Mouse (Mus musculus): ENCODE measurements at regions not wholly inside any gene's neighbourhood (a gene's known extent, or its start where the extent isn't known, plus 50 kb on each side); places are given as distances from the start of the nearest gene placed in this dataset.

- no peak overlapping the region for H3K27ac ChIP-seq
- H3K4me3 ChIP-seq = no peak overlapping the region
- H3K36me3 ChIP-seq (replicated peaks) = no peaks in the 10 kb centered on the region
- WGBS = 81% methylated on average over 6 of the region's 6 CpGs
- no peaks in the 10 kb centered on the region for H3K27me3 ChIP-seq (ENCODE audit: poor library complexity, severe bottlenecking)
- H3K4me1 ChIP-seq = peaks cover 12% of the 10 kb centered on the region
- no peaks in the 10 kb centered on the region for H3K9me3 ChIP-seq
- no peak for DNase-seq (ENCODE audit: extremely low spot score, low spot score)
Measured at GRCm38 (mm10) chr13:5729426-5730068, 131.7 kb upstream of the Klf6 start.

GRCm38 (mm10) chr13:5732206-5732605, 129.1 kb upstream of the Klf6 start:
- 90% methylated on average over 1 of the region's 1 CpGs for WGBS
- DNase-seq (ENCODE audit: extremely low spot score, low spot score) = no peak

GRCm38 (mm10) chr13:5735027-5735624, 126.2 kb upstream of the Klf6 start:
- no peak overlapping the region for H3K4me3 ChIP-seq
- no peak for DNase-seq (ENCODE audit: extremely low spot score, low spot score)
- no peaks in the 10 kb centered on the region for H3K9me3 ChIP-seq
- no peak overlapping the region for H3K27ac ChIP-seq
- H3K36me3 ChIP-seq (replicated peaks) = no peaks in the 10 kb centered on the region
- H3K27me3 ChIP-seq (ENCODE audit: poor library complexity, severe bottlenecking) = no peaks in the 10 kb centered on the region
- no peaks in the 10 kb centered on the region for H3K4me1 ChIP-seq

More at GRCm38 (mm10) chr13:5732206-5732605, 129.1 kb upstream of the Klf6 start:
- Histone ChIP-seq H3K27ac (no peak overlapping the region), H3K27me3 (ENCODE audit: poor library complexity, severe bottlenecking) (no peaks in the 10 kb centered on the region), H3K36me3 (replicated peaks) (no peaks in the 10 kb centered on the region), H3K4me1 (peaks cover 12% of the 10 kb centered on the region), H3K9me3 (no peaks in the 10 kb centered on the region), H3K4me3 (no peak overlapping the region)

- 93% methylated on average over 6 of the region's 6 CpGs for WGBS
Measured at GRCm38 (mm10) chr13:5736472-5736871, 124.8 kb upstream of the Klf6 start.

GRCm38 (mm10) chr13:5737214-5737613, 124.1 kb upstream of the Klf6 start:
- H3K4me1 ChIP-seq = no peaks in the 10 kb centered on the region
- DNase-seq (ENCODE audit: extremely low spot score, low spot score) = no peak
- H3K4me3 ChIP-seq = no peak overlapping the region
- 93% methylated on average over 7 of the region's 7 CpGs for WGBS
- no peaks in the 10 kb centered on the region for H3K27me3 ChIP-seq (ENCODE audit: poor library complexity, severe bottlenecking)
- H3K27ac ChIP-seq = no peak overlapping the region
- no peaks in the 10 kb centered on the region for H3K36me3 ChIP-seq (replicated peaks)
- no peaks in the 10 kb centered on the region for H3K9me3 ChIP-seq

More at GRCm38 (mm10) chr13:5736472-5736871, 124.8 kb upstream of the Klf6 start:
- Histone ChIP-seq H3K4me1 (no peaks in the 10 kb centered on the region), H3K9me3 (no peaks in the 10 kb centered on the region), H3K36me3 (replicated peaks) (no peaks in the 10 kb centered on the region), H3K27ac (no peak overlapping the region), H3K27me3 (ENCODE audit: poor library complexity, severe bottlenecking) (no peaks in the 10 kb centered on the region), H3K4me3 (no peak overlapping the region)
- no peak for DNase-seq (ENCODE audit: extremely low spot score, low spot score)

- Histone ChIP-seq H3K4me1 (no peaks in the 10 kb centered on the region), H3K9me3 (no peaks in the 10 kb centered on the region), H3K4me3 (no peak overlapping the region), H3K27me3 (ENCODE audit: poor library complexity, severe bottlenecking) (no peaks in the 10 kb centered on the region), H3K36me3 (replicated peaks) (no peaks in the 10 kb centered on the region), H3K27ac (no peak overlapping the region)
- no peak for DNase-seq (ENCODE audit: extremely low spot score, low spot score)
- WGBS = 93% methylated on average over 1 of the region's 1 CpGs
Measured at GRCm38 (mm10) chr13:5740805-5741204, 120.5 kb upstream of the Klf6 start.

- Histone ChIP-seq H3K27ac (no peak overlapping the region), H3K4me3 (no peak overlapping the region), H3K27me3 (ENCODE audit: poor library complexity, severe bottlenecking) (no peaks in the 10 kb centered on the region), H3K9me3 (no peaks in the 10 kb centered on the region), H3K36me3 (replicated peaks) (no peaks in the 10 kb centered on the region), H3K4me1 (no peaks in the 10 kb centered on the region)
- WGBS = 95% methylated on average over 6 of the region's 6 CpGs
- no peak for DNase-seq (ENCODE audit: extremely low spot score, low spot score)
Measured at GRCm38 (mm10) chr13:5744949-5745348, 116.3 kb upstream of the Klf6 start.

- Histone ChIP-seq H3K27ac (no peak overlapping the region), H3K36me3 (replicated peaks) (no peaks in the 10 kb centered on the region), H3K4me1 (no peaks in the 10 kb centered on the region), H3K9me3 (no peaks in the 10 kb centered on the region), H3K4me3 (no peak overlapping the region), H3K27me3 (ENCODE audit: poor library complexity, severe bottlenecking) (no peaks in the 10 kb centered on the region)
- whole genome bisulfite sequencing = 97% methylated on average over 3 of the region's 3 CpGs
- DNase-seq (ENCODE audit: extremely low spot score, low spot score) = no peak
Measured at GRCm38 (mm10) chr13:5757176-5757575, 104.1 kb upstream of the Klf6 start.

DNA sequence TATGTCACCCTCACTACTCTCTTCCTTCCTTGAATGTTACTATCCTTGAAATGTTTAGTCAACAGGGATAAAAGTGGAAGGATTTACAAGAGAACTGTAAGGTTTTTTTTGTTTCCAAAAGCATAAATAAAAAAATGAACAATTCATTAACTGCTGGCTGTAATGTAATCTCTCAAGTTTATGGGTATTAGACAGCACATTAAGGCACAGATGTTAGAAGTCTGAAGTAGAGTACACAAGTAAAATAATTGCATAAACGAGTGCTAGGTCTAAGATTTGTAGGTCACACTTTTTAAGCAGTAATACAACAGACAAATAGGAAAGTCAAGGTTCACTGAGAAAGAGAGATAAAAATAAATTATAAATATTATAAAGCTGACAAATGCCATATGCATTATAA, 103.3 kb upstream of the Klf6 start:
- no peak for DNase-seq (ENCODE audit: extremely low spot score, low spot score)
- Histone ChIP-seq H3K4me3 (no peak overlapping the region), H3K4me1 (no peaks in the 10 kb centered on the region), H3K36me3 (replicated peaks) (no peaks in the 10 kb centered on the region), H3K9me3 (no peaks in the 10 kb centered on the region), H3K27ac (no peak overlapping the region), H3K27me3 (ENCODE audit: poor library complexity, severe bottlenecking) (no peaks in the 10 kb centered on the region)
- WGBS = 88% methylated on average over 1 of the region's 1 CpGs

DNA sequence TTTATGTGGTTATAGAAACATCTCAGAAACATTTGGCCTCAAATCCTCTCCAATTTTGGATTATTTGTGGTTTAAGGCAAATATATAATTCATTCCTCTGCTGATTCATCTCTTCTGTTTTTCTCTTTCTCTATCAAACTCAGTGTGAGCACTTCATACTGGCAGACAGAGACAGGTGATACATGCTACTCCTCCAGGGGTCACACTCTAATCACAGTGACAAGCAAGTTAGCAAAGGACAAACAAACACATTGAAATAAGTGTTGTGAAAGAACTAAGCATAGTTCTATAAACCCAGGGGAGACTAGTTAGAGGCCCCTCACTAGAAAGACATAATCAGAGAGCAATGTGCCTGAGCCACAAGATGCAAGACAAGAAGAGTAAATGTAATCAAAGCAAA, 101.3 kb upstream of the Klf6 start:
- Histone ChIP-seq H3K27me3 (ENCODE audit: poor library complexity, severe bottlenecking) (no peaks in the 10 kb centered on the region), H3K4me1 (no peaks in the 10 kb centered on the region), H3K36me3 (replicated peaks) (no peaks in the 10 kb centered on the region), H3K9me3 (no peaks in the 10 kb centered on the region), H3K27ac (no peak overlapping the region), H3K4me3 (no peak overlapping the region)
- DNase-seq (ENCODE audit: extremely low spot score, low spot score) = no peak

GRCm38 (mm10) chr13:5766394-5766793, 94.9 kb upstream of the Klf6 start:
- 91% methylated on average over 6 of the region's 6 CpGs for WGBS
- no peak overlapping the region for H3K4me3 ChIP-seq
- H3K36me3 ChIP-seq (replicated peaks) = no peaks in the 10 kb centered on the region
- H3K9me3 ChIP-seq = no peaks in the 10 kb centered on the region
- no peaks in the 10 kb centered on the region for H3K4me1 ChIP-seq
- H3K27ac ChIP-seq = no peak overlapping the region
- DNase-seq (ENCODE audit: extremely low spot score, low spot score) = no peak
- H3K27me3 ChIP-seq (ENCODE audit: poor library complexity, severe bottlenecking) = no peaks in the 10 kb centered on the region

- H3K27ac ChIP-seq = no peak overlapping the region
- no peaks in the 10 kb centered on the region for H3K4me1 ChIP-seq
- no peaks in the 10 kb centered on the region for H3K27me3 ChIP-seq (ENCODE audit: poor library complexity, severe bottlenecking)
- no peak overlapping the region for H3K4me3 ChIP-seq
- no peaks in the 10 kb centered on the region for H3K36me3 ChIP-seq (replicated peaks)
- no peak for DNase-seq (ENCODE audit: extremely low spot score, low spot score)
- 87% methylated on average over 1 of the region's 1 CpGs for WGBS
- H3K9me3 ChIP-seq = no peaks in the 10 kb centered on the region
Measured at GRCm38 (mm10) chr13:5767202-5767601, 94.1 kb upstream of the Klf6 start.

GRCm38 (mm10) chr13:5768699-5769098, 92.6 kb upstream of the Klf6 start:
- no peak overlapping the region for H3K27ac ChIP-seq
- H3K27me3 ChIP-seq (ENCODE audit: poor library complexity, severe bottlenecking) = no peaks in the 10 kb centered on the region
- 97% methylated on average over 2 of the region's 2 CpGs for WGBS
- no peaks in the 10 kb centered on the region for H3K4me1 ChIP-seq
- no peak for DNase-seq (ENCODE audit: extremely low spot score, low spot score)
- no peaks in the 10 kb centered on the region for H3K36me3 ChIP-seq (replicated peaks)
- H3K9me3 ChIP-seq = no peaks in the 10 kb centered on the region
- H3K4me3 ChIP-seq = no peak overlapping the region
